13 mouse cellular contexts compared by ENCODE assay signal in genomic region chr5:105779331-105779730, GRCm38 (mm10).
A peak's percentile ranks its signal among the peaks of the same experiment; 100 is the strongest.
DNase-seq lines count a peak whose midpoint lies in the region; TF ChIP-seq lines count a peak whose summit lies in the region.
"Had no signal": no experiment of that assay in that cellular context is flagged by ENCODE, and none has a peak within 500 bp of the region (broad histone marks: within the 10 kb centered on the region; RNA-seq: fewer than 3 reads in every experiment).

No protein-coding gene starts in this region.

- peaks cover 14% of the 10 kb centered on the region for H3K79me2 ChIP-seq in myocyte (ENCODE audit: control insufficient read depth, insufficient read depth)

- H3K4me2 ChIP-seq in myocyte (ENCODE audit: low read depth) = peak overlapping the region; percentile 58
- H3K4me2 ChIP-seq: embryonic facial prominence, embryonic 12.5 days; hindbrain, embryonic 14.5 days; lung, embryonic 14.5 days; midbrain, embryonic 15.5 days had no signal

- H3K36me3 ChIP-seq in myocyte (ENCODE audit: control insufficient read depth, insufficient read depth) = no peaks in the 10 kb centered on the region
- H3K36me3 ChIP-seq: embryonic facial prominence, embryonic 12.5 days; midbrain, embryonic 15.5 days had no signal

- H3K27me3 ChIP-seq in myocyte (ENCODE audit: control insufficient read depth, insufficient read depth, insufficient read length) = no peaks in the 10 kb centered on the region
- H3K27me3 ChIP-seq: embryonic facial prominence, embryonic 12.5 days; midbrain, embryonic 15.5 days had no signal

- peak; percentile 59 for DNase-seq in gastrocnemius, adult 18-20 months (ENCODE audit: low spot score)
- DNase-seq in gastrocnemius, postnatal 4 days (ENCODE audit: low spot score in 2 of 2) = no peak
- DNase-seq in lung, postnatal 36 days = peak; percentile 54
- no peak for DNase-seq in lung, postnatal 10 days
- DNase-seq in adrenal gland, postnatal 14 days = peak; percentile 58
- DNase-seq in thymus, postnatal 4 days = no peak
- DNase-seq in ovary, postnatal 10 days (ENCODE audit: low spot score) = no peak
- DNase-seq: cerebellum, adult 11-12 months; lung, embryonic 14.5 days had no signal

- TF ChIP-seq POLR2A in myocyte (IDR thresholded peaks at IDR 0.05; ENCODE audit: insufficient read length, low read depth) = no peak

- no peak overlapping the region for H3ac ChIP-seq in myocyte (ENCODE audit: control insufficient read depth, insufficient read length)

- no peak overlapping the region for H3K4me3 ChIP-seq in myocyte
- H3K4me3 ChIP-seq: embryonic facial prominence, embryonic 12.5 days; midbrain, embryonic 15.5 days had no signal

TF ChIP-seq in myocyte, 11 proteins besides CTCF, POLR2A, EP300 and RAD21:
- TF ChIP-seq USF1 (IDR thresholded peaks at IDR 0.05; ENCODE audit: low read depth) (no peak), E2F4 (IDR thresholded peaks at IDR 0.05; ENCODE audit: insufficient read depth) (no peak), MAX (IDR thresholded peaks at IDR 0.05; ENCODE audit: low read depth) (no peak), CEBPB (IDR thresholded peaks at IDR 0.05; ENCODE audit: insufficient read depth, poor library complexity, severe bottlenecking) (0 out of 2 replicates have a peak, but pooled peaks have one; percentile 31), REST (IDR thresholded peaks at IDR 0.05; ENCODE audit: insufficient read depth, insufficient read length) (no peak), TCF12 (IDR thresholded peaks at IDR 0.05; ENCODE audit: insufficient read depth, poor library complexity, severe bottlenecking) (no peak), POLR2AphosphoS2 (IDR thresholded peaks at IDR 0.05; ENCODE audit: insufficient read length, low read depth) (no peak), SRF (IDR thresholded peaks at IDR 0.05; ENCODE audit: control insufficient read depth, insufficient read length, low read depth) (no peak)

Comparison
In these comparisons a context has a peak if more than half of its experiments do, and no peak if none do; other contexts are left out.
1. DNase-seq: peak in gastrocnemius, adult 18-20 months (single experiment), lung, postnatal 36 days (single experiment) and adrenal gland, postnatal 14 days (single experiment); none in gastrocnemius, postnatal 4 days (0 of 2), lung, postnatal 10 days (single experiment), thymus, postnatal 4 days (single experiment) and ovary, postnatal 10 days (single experiment).